Mouse (Mus musculus) gastrocnemius, postnatal 14 days (tissue): ENCODE data around the gene Ddx59. TPM values are rescaled to one million over a fixed set of nuclear protein-coding genes. Genes with fewer than 3 reads are reported as not detected.

ENCODE experiments used
- DNase-seq: peaks from one replicate; pipeline ENCODE4 v3.0.0; 2021; ENCODE audit warnings: mixed read lengths
- intact Hi-C: fragments of 180-260 bp; cut with DNase I; formaldehyde crosslinking; loops from one replicate; pipeline ENCODE4 v1.15.1; 2025; ENCODE audit warnings: low total_unique reads
- long read RNA-seq, 2 experiments: library from polyadenylated mRNA; stranded (forward); transcript quantifications; one replicate each; pipeline ENCODE4 v2.0.0; 2021
- total RNA-seq, 2 experiments: library from RNA; stranded (reverse); gene quantifications; 2 replicates each; pipeline ENCODE4 v1.2.3; 2021

The Ddx59 gene
- total RNA-seq = 10 to 100 TPM; 11.5 to 13.3 TPM
- long read RNA-seq, experiment 1, transcript Ddx59-201 (8 exons, 2,166 nt) = major isoform, 16 of 24 reads
- long read RNA-seq, experiment 1, partial matches to known transcripts = 3 of 24 reads
- long read RNA-seq, experiment 1, other reads (novel, unspliced or antisense) = 5 of 24 reads
- long read RNA-seq, experiment 2, transcript Ddx59-201 (8 exons, 2,166 nt) = major isoform, 16 of 21 reads
- long read RNA-seq, experiment 2, partial matches to known transcripts = 1 of 21 reads
- long read RNA-seq, experiment 2, other reads (novel, unspliced or antisense) = 3 of 21 reads

- DNase-seq = peak; percentile 95
- intact Hi-C loops = no loop called here
Measured at GRCm38 (mm10) chr1:136414798-136415755, at the start of gene Ddx59. Gene Ddx59 (plus strand): TSS chr1:136415271.

GRCm38 (mm10) chr1:136365986-136366385 is 49.1 kb upstream of the Ddx59 start:
- DNase-seq = no peak
- intact Hi-C loops = no loop called here

- intact Hi-C loops = no loop called here
- no peak for DNase-seq
Measured at GRCm38 (mm10) chr1:136379261-136379660, 35.8 kb upstream of the Ddx59 start.

- intact Hi-C loops = no loop called here
- DNase-seq = no peak
Measured at GRCm38 (mm10) chr1:136380161-136380560, 34.9 kb upstream of the Ddx59 start.

GRCm38 (mm10) chr1:136380606-136381005 is 34.5 kb upstream of the Ddx59 start:
- no peak for DNase-seq

GRCm38 (mm10) chr1:136381169-136381568 is 33.9 kb upstream of the Ddx59 start:
- no peak for DNase-seq
- intact Hi-C loops = no loop called here

More at GRCm38 (mm10) chr1:136380606-136381005, 34.5 kb upstream of the Ddx59 start:
- intact Hi-C loops = no loop called here

GRCm38 (mm10) chr1:136381583-136381982 is 33.5 kb upstream of the Ddx59 start:
- DNase-seq = peak; percentile 18
- intact Hi-C loops = no loop called here

- intact Hi-C loops = no loop called here
- no peak for DNase-seq
Measured at GRCm38 (mm10) chr1:136386914-136387313, 28.2 kb upstream of the Ddx59 start.

GRCm38 (mm10) chr1:136394506-136394905 is 20.6 kb upstream of the Ddx59 start:
- peak; percentile 64 for DNase-seq
- intact Hi-C loops = no loop called here

GRCm38 (mm10) chr1:136395073-136395472 is 20.0 kb upstream of the Ddx59 start:
- DNase-seq = no peak
- intact Hi-C loops = no loop called here

GRCm38 (mm10) chr1:136401281-136401680 is 13.8 kb upstream of the Ddx59 start:
- DNase-seq = no peak
- intact Hi-C loops = no loop called here

- intact Hi-C loops = no loop called here
- DNase-seq = no peak
Measured at GRCm38 (mm10) chr1:136409631-136410030, 5.4 kb upstream of the Ddx59 start.

GRCm38 (mm10) chr1:136415756-136416126 is 670 bp downstream of the Ddx59 start:
- DNase-seq = no peak
- intact Hi-C loops = no loop called here

- intact Hi-C loops = no loop called here
- no peak for DNase-seq
Measured at GRCm38 (mm10) chr1:136418393-136418792, 3.3 kb downstream of the Ddx59 start.

GRCm38 (mm10) chr1:136427166-136427969 is 12.3 kb downstream of the Ddx59 start:
- DNase-seq = no peak
- intact Hi-C loops = no loop called here

GRCm38 (mm10) chr1:136428981-136429380 is 13.9 kb downstream of the Ddx59 start:
- intact Hi-C loops = no loop called here
- DNase-seq = no peak

GRCm38 (mm10) chr1:136430126-136430818 is 15.2 kb downstream of the Ddx59 start:
- no peak for DNase-seq

GRCm38 (mm10) chr1:136440741-136441140 is 25.7 kb downstream of the Ddx59 start:
- intact Hi-C loops = no loop called here
- no peak for DNase-seq

More at GRCm38 (mm10) chr1:136430126-136430818, 15.2 kb downstream of the Ddx59 start:
- intact Hi-C loops = no loop called here

GRCm38 (mm10) chr1:136442809-136443208 is 27.7 kb downstream of the Ddx59 start:
- intact Hi-C loops = no loop called here
- DNase-seq = no peak
